Mouse (Mus musculus) CH12.LX (cell line): ENCODE results near the gene E4f1.

Experiments used
- BHLHE40 ChIP-seq: IDR thresholded peaks from 2 replicates; pipeline ENCODE4 v1.6.1; 2011; ENCODE audit warnings: mild to moderate bottlenecking, low read depth, low read length, improper control_type of control experiment
- CTCF ChIP-seq, 2 experiments: IDR thresholded peaks in 1 of 2; conservative IDR thresholded peaks in 1 of 2; 2 replicates each; pipeline ENCODE4 v1.5.1; 2011 to 2012; ENCODE audit warnings: low read depth in 2 of 2, low read length in 2 of 2, improper control_type of control experiment in 1 of 2, inconsistent platforms in 1 of 2, mild to moderate bottlenecking in 1 of 2, moderate library complexity in 1 of 2
- E2F4 ChIP-seq: IDR thresholded peaks from 2 replicates; pipeline ENCODE4 v1.6.1; 2011; ENCODE audit warnings: low read depth, low read length, improper control_type of control experiment; ENCODE audit not compliant: insufficient replicate concordance
- EP300 ChIP-seq: IDR thresholded peaks from 2 replicates; pipeline ENCODE4 v1.6.1; 2011; ENCODE audit warnings: low read length, improper control_type of control experiment
- JUND ChIP-seq: conservative IDR thresholded peaks from 2 replicates; pipeline ENCODE4 v1.6.1; 2011; ENCODE audit warnings: low read depth, low read length, improper control_type of control experiment
- MEF2A ChIP-seq: IDR thresholded peaks from 2 replicates; pipeline ENCODE4 v1.6.1; 2014; ENCODE audit warnings: low read depth, mild to moderate bottlenecking, inconsistent platforms, low read length, improper control_type of control experiment, borderline replicate concordance
- POLR2A ChIP-seq: IDR thresholded peaks from 2 replicates; pipeline ENCODE4 v1.6.1; 2011; ENCODE audit warnings: low read depth, mild to moderate bottlenecking, improper control_type of control experiment, low read length
- RCOR1 ChIP-seq: conservative IDR thresholded peaks from 2 replicates; pipeline ENCODE4 v1.6.1; 2012; ENCODE audit warnings: low read depth, mild to moderate bottlenecking, inconsistent platforms, low read length, improper control_type of control experiment
- TCF12 ChIP-seq: IDR thresholded peaks from 2 replicates; pipeline ENCODE4 v1.6.1; 2014; ENCODE audit warnings: low read depth, mild to moderate bottlenecking, inconsistent platforms, low read length, improper control_type of control experiment
- UBTF ChIP-seq: IDR thresholded peaks from 2 replicates; pipeline ENCODE4 v1.6.1; 2012; ENCODE audit warnings: low read depth, mild to moderate bottlenecking, inconsistent platforms, low read length, improper control_type of control experiment, moderate library complexity
- USF1 ChIP-seq: IDR thresholded peaks from 2 replicates; pipeline ENCODE4 v1.6.1; 2014; ENCODE audit warnings: low read depth, mild to moderate bottlenecking, inconsistent platforms, low read length, improper control_type of control experiment
- ZC3H11A ChIP-seq: IDR thresholded peaks from 2 replicates; pipeline ENCODE4 v1.6.1; 2012; ENCODE audit warnings: low read depth, mild to moderate bottlenecking, inconsistent platforms, low read length, improper control_type of control experiment
- ZMIZ1 ChIP-seq: IDR thresholded peaks from 2 replicates; pipeline ENCODE4 v1.6.1; 2012; ENCODE audit warnings: low read depth, mild to moderate bottlenecking, inconsistent platforms, low read length, improper control_type of control experiment
- ZNF384 ChIP-seq: IDR thresholded peaks from 2 replicates; pipeline ENCODE4 v1.6.1; 2012; ENCODE audit warnings: low read depth, low read length, improper control_type of control experiment, inconsistent platforms

DNA sequence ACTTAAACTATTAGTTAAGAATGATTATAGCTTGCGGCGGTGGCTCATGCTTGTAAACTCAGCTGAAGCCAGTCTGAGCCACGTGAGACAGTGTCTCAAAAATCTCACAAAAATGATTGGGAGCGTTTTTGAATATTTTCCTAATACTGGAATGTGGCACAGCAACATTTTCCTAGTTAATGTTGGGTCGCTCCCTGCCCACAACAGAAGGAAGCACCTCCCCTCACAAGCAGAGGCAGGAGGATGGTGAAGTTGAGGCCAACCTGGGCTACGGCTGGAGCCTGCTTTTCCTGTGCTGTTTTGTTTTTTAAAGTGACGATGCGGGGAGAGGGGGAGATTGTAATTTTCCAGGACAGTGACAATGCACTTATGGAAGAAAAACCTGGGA is 42.9 kb downstream of the E4f1 start:
- 0 out of 2 replicates have a peak, but pooled peaks have one; percentile 15 for TF ChIP-seq BHLHE40
- no peak for TF ChIP-seq USF1
- no peak for TF ChIP-seq CTCF (conservative IDR thresholded peaks at IDR 0.05 in 1 of 2, IDR thresholded peaks at IDR 0.05 in 1 of 2; ENCODE audit: low read depth in 2 of 2, low read length in 2 of 2)
- TF ChIP-seq EP300: no peak
- TF ChIP-seq UBTF: no peak
- no peak for TF ChIP-seq TCF12
- no peak for TF ChIP-seq JUND
- TF ChIP-seq POLR2A: no peak
- no peak for TF ChIP-seq ZNF384
- no peak for TF ChIP-seq MEF2A
- TF ChIP-seq ZMIZ1: no peak
- TF ChIP-seq RCOR1: no peak
- no peak for TF ChIP-seq E2F4
- TF ChIP-seq ZC3H11A: no peak
